Mouse (Mus musculus): ENCODE results near the gene Psma6.

- no peak for TF ChIP-seq POLR2A (IDR thresholded peaks at IDR 0.05; ENCODE audit: borderline replicate concordance, insufficient read depth, low read length)
- no peak for TF ChIP-seq CTCF (IDR thresholded peaks at IDR 0.05; ENCODE audit: borderline replicate concordance, insufficient read depth, low read depth, low read length)
Observed at GRCm38 (mm10) chr12:55377610-55377980, 6.4 kb upstream of the Psma6 start.
